Mouse (Mus musculus) embryo, embryonic 10.5 days (tissue): Measurements from ENCODE around the gene Fcho1.

Experiments
- DNase-seq: peaks from one replicate; pipeline ENCODE4 v3.0.0-alpha.2; 2015; ENCODE audit warnings: low spot score

Fcho1 gene

GRCm38 (mm10) chr8:71660325-71661120, 65.0 kb downstream of the Fcho1 start:
- peak; percentile 93 for DNase-seq

DNA sequence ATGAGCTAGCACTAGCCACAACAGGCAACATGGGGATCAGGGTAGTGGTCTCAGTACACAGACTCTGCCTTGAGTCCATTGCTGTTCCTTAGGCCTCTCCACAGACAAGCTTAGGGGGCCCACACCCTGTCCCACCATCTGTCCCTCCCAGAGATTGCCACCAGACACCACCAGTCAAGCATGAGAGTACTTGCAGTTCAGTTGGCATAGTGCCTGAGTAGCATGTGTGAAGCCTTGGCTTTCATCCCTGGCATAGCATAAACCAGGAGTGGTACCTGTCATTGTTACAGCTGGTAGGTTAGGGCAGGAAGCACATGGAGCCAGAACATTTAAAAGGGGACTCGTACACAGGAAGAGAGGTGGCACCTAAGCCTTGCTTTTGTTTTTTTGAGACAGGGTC, 65.8 kb downstream of the Fcho1 start:
- DNase-seq: no peak

GRCm38 (mm10) chr8:71658515-71659049, 66.9 kb downstream of the Fcho1 start:
- no peak for DNase-seq
